Mouse (Mus musculus) retina, embryonic 14.5 days (tissue): ENCODE measurements at regions not wholly inside any gene's neighbourhood (a gene's known extent, or its start where the extent isn't known, plus 50 kb on each side); places are given as distances from the start of the nearest gene placed in this dataset.

ENCODE experiments used
- DNase-seq: peaks from one replicate; pipeline ENCODE4 v3.0.0-alpha.2; 2015; ENCODE audit warnings: low spot score

DNA sequence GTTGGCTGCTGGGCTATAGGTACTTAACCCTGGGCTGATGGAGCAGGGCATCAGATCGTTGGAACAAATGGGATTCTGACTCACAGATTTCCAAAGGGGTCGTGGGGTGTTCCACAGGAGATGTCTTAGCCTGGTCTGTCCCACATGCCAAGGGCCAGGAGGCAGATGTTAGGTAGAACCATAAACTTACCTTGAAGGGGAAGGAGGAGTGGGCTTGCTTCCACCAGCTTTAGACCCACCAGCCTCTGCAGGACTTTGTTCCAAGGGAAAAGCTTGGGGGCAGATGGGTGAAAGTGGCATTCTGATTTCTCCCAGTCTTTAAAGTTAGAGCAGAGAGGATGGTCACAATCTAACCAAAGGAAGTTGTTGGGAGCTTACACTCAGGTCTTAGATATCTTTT is 165.7 kb upstream of the Agap1 start:
- DNase-seq, result no peak

DNA sequence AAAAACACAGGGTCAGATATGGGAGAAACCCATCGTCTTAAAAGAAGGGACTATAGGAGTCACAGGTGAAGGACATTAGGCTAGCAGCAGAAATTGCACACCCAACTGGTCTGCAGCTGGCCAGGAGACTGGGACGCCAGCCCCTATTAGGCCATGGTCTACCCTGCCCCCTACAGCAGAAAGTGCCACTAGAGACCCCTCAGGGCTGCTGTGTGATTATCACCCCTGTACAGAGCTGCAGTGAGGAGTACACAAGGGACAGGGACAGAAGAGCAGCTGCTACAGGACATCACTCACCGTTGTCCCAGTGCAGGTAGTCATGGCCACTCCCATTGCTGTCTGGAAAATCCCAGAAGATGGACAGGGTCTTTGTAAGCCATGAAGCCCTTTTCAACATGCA is 157.9 kb upstream of the Agap1 start:
- DNase-seq, result no peak

DNA sequence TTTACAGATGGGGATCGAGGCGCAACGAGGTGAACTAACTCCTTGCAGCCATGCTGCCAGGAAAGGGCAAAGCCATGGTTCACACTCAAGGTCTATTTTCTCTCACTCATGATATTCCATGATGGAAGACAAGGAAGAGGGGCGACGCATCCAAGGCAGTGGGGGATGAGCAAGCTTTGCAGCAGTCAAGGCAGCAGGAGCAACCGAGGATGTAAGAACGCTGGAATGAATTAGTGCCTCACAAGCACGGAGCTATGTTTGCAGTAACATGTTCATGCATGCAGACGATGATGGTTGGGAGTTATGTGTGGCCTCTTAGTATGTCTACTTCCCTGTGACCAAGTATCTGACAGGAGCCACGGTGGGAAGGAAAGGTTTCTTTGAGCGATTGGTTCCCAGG is 156.8 kb upstream of the Agap1 start:
- DNase-seq, result no peak

DNA sequence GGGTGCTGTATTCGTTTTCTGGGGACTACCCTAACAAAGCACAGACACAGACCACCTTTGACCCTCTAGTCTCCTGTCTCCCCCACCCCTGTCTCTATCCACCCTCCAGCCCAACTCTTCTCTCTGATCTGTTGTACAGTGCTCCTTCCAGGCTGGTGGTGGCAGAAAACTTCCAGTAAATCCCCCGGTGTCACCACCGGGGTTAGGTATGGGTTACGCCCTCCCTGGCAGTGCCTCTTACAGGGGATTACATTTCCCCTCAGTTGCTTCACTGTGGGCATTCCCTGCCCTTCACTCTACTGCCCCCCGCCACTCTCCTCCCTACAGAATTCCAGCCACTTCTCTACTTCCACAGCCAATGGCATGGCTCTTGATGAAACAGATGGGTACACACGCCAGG is 153.5 kb upstream of the Agap1 start:
- no peak for DNase-seq

DNA sequence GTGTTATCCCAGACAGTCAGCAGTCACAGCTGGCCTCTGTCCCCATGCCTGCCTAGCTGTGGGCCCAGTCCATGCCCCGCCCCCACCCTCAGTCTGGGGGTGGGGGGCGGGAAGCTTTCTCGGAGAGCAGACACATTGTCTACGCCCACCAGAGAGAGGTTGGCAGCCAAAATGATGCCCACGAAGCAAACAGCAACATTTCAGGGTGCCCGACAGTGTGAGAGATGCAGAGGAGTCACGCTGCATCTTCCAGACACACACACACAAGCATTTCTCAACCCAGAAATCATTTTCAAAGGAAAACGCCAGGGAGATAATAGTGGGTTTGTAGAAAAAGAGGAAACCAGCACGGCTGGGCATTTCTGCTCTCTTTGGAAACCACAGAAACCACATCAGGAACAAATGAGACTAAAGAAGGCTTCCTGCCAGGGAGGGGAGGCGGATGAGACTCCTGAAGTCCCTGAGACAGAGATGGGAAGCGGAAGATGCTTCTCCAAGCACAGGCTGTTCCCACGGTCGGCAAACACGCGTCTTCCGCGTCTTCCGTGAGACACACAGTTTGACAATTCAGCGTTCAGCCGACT is 152.1 kb upstream of the Agap1 start:
- DNase-seq, result no peak

DNA sequence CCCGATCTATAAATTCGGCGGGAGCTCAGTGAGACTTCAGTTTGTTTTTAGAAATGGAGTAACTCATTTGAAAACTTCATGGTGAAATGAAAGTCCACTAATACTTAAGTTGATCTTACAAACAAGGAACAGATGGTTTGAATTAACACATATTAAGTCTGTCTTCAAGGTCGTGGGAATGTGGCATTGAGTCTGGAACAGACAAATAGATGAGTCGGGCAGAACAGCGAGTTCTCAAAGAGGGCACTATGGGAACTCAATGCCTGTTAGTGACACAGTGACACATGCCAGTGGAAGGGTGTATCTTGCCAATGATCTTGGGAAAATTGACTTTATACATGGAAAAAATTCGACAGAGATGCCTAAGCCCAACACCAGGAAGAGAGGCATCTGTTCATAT is 149.4 kb upstream of the Agap1 start:
- DNase-seq, result no peak

DNA sequence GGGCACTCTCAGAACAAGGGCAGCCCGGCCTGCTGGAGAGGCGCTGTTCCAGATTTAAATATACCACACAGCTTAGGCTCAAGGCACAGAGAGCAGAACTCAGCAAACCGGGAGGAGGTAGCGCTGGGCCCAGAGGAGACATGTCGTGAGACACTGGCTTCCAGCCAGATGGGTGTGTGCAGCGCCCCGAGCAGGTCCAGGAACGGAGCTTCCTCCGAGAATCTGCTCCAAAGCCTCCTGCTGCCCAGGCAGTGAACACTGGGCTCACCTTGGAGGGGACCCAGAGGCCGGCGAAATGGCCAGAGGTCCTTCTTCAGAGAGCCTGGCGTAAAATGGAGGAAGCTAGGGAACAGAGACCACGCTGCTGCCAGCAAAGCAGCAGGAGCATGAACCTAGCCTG is 145.8 kb upstream of the Agap1 start:
- peak; percentile 39 for DNase-seq

DNA sequence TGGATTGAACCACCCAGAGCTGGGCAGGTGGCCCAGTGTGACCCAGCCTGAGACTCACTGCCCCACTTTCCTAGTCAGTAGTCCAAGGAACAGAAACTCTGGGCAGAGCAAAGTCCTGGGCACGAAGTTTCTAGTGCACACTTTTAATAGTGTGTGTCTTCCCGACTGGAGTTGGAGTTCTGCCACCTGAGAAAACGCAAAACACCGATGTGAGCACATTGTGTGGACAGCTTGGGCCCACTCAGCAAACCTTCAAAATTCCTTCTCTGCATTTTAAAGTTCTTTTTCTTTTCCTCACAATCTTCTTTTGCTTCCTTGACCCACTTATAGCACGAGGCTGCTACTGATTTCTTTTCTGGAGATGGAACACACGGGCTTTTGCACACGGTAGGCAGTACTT is 141.5 kb upstream of the Agap1 start:
- no peak for DNase-seq

DNA sequence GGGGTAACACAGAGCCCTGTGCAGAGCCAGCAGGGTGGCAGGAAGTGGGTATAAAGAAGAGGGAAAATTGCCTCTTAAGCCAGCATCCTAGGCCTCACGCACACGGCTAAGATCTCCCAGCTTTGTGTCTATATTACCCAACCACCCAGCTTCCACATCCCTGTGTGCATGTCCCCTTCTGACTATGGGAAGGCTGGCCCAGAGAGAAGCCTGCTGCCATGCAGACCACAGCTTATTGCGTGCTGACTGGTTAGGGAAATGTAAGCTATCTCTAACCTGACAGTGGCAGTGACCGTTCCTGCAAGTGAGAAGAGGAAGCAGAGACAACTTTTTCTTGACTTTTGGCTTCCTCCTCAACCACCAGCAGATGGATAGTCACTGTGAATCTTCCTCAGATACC is 136.7 kb upstream of the Agap1 start:
- no peak for DNase-seq

DNA sequence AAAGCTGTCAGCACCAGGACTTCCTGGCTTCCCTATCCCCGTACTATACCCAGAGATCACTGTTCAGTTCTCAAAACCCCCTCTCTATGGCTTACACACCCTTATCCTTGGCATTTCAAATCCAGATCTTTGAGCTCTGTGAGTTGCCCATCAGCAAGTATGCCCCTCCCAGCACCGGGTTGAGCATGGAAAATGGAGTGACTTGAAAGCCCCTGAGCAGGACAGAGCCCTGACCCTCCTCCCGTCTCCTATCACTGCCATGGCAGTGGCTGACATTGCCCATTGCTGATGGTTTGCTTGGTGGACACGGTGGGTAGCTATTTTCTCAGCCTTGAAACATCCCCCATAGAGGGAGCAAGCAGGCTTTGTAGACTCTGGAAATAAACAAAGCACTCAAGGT is 135.9 kb upstream of the Agap1 start:
- no peak for DNase-seq

DNA sequence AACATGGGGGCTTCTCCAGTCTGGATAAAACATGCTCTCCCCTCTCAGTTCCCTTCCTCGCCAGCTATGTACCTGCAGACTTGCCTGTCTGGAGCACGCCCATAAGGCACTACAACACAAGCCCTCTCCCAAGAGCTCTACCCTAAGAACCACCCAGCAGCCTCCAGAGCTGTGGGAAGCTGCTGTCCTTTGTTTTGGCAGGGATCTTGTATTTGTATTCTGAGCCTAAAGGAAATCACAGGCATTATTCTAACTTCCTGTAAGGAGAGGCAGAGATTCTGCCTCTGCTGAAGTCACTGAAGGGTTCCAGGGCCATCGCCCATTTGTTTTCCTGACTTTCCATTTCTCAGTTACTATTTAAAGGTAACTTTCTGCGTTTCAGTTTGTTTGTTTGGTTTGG is 132.0 kb upstream of the Agap1 start:
- no peak for DNase-seq

DNA sequence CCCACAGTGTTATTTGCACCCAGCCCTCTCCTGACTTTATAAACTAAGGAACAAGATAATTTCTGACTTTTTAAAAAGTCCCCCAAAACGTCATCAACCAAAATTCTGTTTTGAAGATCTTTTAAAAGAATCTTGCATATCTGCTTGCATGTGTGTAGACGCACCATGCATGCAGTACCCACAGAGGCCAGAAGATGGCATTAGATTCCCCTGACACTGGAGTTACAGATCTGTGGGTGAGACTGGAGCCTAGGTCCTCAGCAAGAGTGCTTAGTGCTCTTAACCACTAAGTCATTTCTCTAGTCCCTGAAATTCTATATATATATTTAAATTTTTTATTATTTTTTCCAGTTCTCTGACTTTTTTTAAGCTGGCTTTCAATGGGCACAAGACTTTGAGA is 131.5 kb upstream of the Agap1 start:
- DNase-seq, result peak; percentile 65

DNA sequence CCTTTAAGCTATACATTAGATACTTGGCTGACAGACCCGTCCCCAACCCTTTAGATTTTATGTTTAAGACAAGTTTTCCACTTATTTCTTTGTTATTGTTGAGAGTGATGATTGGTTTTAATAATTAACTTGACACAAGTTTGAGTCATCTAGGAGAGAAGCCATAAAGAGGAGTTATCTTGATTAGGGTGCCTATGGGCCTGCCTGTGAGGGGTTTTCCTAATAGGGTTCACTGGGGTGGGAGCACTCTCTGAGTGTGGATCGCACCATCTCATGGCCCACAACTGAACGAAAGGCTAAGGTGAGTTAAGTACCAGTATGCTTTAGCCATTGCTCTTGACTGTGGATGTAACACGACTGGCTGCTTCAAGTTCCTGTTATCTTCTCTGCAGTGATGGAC is 123.3 kb upstream of the Agap1 start:
- DNase-seq, result no peak

DNA sequence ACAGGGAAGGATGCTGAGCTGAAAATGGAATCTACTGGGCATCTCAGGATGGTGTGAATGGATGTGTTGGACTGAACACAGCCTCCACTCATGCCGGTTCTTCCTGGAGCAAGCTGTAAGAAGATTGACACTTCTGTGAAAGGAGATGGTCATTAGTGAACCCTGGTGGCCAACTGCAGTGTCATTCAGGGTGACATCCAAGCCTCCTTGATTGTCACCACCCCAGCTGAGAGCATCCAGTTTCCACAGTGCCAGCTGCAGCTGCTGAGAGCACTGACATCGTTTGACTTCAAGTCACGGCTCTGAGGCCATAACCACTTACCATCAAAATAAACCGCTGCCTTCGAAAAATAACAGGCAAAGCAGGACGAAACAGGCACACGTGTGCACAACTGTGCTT is 121.9 kb upstream of the Agap1 start:
- peak; percentile 33 for DNase-seq

DNA sequence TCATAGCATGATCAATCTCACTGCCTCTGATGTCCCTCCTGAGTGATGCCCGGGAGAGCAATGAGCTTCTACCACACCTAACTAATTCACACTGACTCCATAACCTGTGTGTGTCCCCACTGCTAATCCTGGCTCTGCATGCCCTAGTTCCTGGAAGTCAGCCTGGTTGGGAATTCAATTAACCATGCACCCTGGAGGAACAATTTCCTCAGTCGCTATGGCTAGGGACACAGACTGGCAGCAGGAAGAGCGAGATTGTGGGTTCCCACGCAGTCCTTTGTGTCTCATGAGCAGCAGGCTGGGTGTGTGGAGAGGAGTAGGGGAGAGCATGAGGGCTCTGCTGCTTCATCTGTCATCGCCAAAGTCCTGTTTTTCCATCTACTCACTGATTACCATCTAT is 116.7 kb upstream of the Agap1 start:
- no peak for DNase-seq

DNA sequence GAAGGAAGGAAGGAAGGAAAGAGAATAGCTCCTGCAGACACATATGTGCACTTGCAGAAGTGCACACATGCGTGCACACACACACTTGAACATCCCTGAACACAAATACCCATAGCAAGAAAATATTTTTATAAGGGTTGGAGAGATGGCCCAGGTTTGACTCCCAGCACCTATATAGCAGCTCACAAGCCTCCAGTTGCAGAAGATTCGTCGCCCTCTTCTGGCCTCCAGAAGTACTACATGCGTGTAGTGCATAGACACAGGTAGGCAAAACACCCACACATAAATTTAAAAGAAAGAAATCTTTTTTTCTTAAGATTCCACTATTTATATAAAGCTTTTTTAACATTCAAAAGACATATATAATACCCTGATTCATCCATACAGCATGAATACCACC is 111.8 kb upstream of the Agap1 start:
- no peak for DNase-seq

DNA sequence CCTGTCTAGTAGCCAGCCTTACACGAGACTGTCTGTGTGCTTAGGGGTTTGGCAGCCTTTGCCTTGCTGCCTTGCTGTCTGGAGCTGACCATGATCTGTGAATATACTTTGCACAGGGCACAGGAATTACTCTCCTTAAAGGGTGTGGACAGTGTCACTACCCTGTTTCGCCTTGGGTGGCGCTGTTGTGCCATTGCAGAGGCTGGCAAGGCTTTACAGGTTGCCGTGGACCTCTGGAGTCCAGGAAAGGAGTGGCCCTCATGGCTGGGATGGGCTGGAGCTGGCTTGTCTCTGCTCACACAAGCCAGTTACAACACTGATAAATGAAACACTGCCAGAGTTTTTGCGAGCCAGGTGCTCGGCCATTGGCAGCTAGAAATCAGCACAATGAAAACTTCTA is 110.1 kb upstream of the Agap1 start:
- DNase-seq, result peak; percentile 53

DNA sequence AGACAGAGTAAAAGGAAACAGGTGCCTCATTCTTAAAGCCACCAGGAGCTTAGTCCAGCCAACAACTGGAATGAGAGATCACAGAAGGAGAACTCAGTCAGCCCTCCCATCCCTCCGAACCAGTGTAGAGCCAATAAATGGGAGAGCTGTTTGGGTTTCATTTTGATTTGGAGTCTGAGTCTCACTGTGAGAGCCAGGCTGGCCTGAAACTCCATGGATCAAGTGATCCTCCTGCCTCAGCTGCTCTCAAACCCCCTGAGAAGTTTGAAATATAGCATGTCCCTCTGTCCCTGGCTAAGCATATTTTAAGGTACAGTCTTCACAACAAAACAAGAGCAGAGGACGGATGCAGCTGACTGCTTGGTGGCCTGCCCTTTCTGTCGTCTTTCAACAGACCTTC is 107.3 kb upstream of the Agap1 start:
- no peak for DNase-seq

DNA sequence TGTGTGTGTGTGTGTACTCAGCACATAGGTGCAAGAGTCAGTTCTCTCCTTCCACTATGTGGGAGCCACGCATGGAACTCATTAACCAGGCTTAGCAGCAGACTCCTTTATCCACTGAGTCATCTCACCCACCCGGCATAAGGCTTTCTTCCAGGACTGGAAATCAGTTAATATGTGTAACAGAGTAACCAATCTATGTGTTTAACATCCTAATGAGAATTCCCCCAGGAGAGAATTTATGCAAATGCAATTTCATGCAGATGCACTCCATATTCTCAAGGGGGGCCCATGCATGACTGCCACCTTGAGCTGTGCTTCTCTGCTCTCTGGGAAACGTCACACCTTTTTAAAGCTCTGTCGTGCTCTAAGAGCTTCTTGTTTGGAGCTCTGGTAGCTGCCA is 101.7 kb upstream of the Agap1 start:
- no peak for DNase-seq

DNA sequence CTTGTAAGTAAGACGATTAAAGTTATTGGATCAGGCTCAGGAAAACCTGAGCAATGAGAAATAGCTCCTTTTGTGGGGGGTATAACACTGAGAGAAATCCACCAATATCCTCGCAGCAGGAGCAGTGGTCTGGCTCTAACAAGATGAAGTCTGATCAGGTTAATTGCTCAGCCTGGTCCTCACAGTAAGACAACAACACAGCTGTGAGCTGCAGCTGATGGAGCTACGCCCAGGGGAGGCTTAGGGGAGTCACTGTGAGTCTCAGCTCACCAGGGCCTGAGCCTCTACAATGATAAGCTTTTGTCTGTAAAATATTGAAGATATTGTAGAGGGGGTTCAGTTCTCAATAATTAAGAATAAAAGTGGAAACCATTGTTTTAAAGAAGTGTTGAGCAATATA is 95.3 kb upstream of the Agap1 start:
- peak; percentile 38 for DNase-seq

DNA sequence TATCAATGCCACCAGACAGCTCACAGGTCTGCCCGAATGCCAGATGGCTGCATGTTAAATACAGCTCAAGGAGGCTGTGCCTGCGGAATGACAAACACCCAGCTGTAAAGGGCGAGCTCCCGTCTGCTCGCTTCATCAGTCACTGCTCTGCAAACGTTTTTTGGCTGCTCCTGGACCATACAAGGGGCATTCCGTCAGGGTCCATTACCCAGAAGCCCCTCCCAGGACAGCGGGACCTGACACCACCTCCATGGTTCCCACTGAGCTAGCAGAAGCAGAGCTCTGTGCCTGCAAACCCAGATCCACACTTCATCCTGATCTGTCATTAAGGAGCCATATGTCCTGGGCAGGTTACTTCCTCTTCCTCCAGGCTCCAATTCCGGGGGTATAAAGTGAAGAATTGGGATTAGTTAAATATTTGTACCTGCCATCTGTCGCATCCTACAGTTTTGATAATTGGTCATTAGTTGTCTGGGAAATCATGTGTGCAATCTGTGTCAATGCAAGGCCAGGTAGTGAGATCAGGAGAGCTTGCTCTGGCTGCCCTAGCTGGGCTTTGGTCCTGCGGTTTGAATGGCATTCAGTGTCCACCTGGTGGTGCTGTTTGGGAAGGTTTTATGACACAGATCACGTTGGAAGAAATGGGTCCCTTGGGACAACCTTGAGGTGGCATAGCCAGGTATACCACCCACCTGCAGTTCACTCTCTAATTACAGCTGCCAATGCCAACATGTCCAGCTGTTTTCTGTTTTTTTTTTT is 89.9 kb upstream of the Agap1 start:
- DNase-seq, result peak; percentile 21

DNA sequence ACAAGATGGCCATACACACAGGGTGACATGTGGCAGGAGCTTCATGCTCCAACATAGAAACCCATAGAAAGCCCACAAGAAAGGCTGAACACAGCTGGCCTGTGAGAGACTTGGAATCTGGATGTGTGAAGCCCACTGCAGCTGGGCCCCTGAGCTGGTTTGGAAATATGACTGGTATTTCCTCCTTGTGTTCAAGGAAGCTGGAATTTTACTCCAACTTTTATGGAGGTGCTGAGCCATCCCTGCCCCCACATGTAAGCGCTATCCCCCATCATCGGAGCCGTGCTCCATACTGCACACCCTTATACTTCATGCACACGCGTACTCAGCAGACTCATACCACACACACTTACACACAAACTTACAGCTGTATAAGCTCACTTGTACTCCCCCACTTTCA is 87.7 kb upstream of the Agap1 start:
- no peak for DNase-seq

DNA sequence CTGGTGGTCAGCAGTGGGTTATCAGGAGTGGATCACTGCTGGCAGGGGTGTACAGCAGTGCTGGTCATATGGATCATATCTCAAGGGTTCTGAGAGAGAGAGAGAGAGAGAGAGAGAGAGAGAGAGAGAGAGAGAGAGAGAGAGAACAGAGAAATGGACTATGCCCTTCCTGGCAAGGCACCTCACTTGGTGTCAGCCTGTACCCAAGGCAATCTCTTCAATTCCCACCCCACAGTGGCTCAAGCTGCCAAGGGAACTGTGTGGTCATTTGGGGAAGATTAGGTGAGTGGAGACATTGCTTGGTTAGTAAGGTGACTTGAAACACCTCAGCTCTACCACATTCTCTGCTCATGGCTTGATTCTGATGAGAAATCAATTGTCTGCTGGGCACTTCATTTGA is 80.8 kb upstream of the Agap1 start:
- no peak for DNase-seq

DNA sequence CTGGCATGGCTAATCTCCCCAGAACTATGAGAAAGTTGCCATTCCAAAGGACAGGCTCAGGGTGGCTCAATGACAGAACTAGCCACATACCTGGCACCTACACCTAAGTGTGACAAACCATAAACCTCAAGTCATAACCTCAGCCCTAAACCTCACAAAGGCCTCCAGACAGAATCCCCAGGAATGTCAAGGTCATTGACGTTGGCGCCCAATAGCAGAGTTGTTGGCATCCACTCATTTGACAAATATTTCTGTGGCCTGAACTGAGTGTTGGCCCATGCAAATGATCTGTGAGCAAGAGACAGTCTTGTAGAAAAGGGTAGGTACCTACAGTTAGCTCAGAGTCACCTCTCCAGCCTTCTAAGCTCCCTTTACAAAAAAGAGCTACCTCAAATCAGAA is 80.3 kb upstream of the Agap1 start:
- no peak for DNase-seq
